Mouse (Mus musculus) kidney, embryonic 14.5 days (tissue): ENCODE data around the gene Adssl1. TPM values are rescaled to one million over a fixed set of nuclear protein-coding genes. Genes with fewer than 3 reads are reported as not detected.

Source experiments
- ATAC-seq: fragments of 200-750 bp; cut with Nextera tagmentation; 2 replicates; pipeline ENCODE4 v1.8.0; 2017; ENCODE audit warnings: moderate number of reproducible peaks, mild to moderate bottlenecking, moderate TSS enrichment, moderate library complexity; ENCODE audit not compliant: low FRiP score, low TSS enrichment
- H3K27ac ChIP-seq: fragments of 300-500 bp; sonication (generic); 2 replicates; pipeline ENCODE4 v1.5.1; 2014; ENCODE audit warnings: low read depth, mild to moderate bottlenecking, low read length, moderate library complexity, mixed read lengths
- H3K27me3 ChIP-seq: fragments of 300-500 bp; sonication (generic); 2 replicates; pipeline ENCODE4 v1.6.1; 2014; ENCODE audit warnings: mild to moderate bottlenecking, low read length; ENCODE audit not compliant: control insufficient read depth, insufficient read depth
- H3K36me3 ChIP-seq: fragments of 300-500 bp; sonication (generic); 2 replicates; pipeline ENCODE4 v1.6.1; 2014; ENCODE audit warnings: low read length, mixed read lengths; ENCODE audit not compliant: control insufficient read depth, insufficient read depth
- H3K4me1 ChIP-seq: fragments of 300-500 bp; sonication (generic); 2 replicates; pipeline ENCODE4 v1.6.1; 2014; ENCODE audit warnings: low read length, mixed read lengths; ENCODE audit not compliant: control insufficient read depth, insufficient read depth
- H3K4me2 ChIP-seq: fragments of 300-500 bp; sonication (generic); replicated peaks from 2 replicates; pipeline ENCODE4 v1.6.1; 2014; ENCODE audit warnings: low read depth, mild to moderate bottlenecking, low read length
- H3K4me3 ChIP-seq: fragments of 300-500 bp; sonication (generic); 2 replicates; pipeline ENCODE4 v1.5.1; 2014; ENCODE audit warnings: mild to moderate bottlenecking, low read length
- H3K9ac ChIP-seq: fragments of 300-500 bp; sonication (generic); 2 replicates; pipeline ENCODE4 v1.6.1; 2014; ENCODE audit warnings: low read depth, mild to moderate bottlenecking, low read length, moderate library complexity
- H3K9me3 ChIP-seq: fragments of 300-500 bp; sonication (generic); 2 replicates; pipeline ENCODE4 v1.6.1; 2016; ENCODE audit warnings: low read length; ENCODE audit not compliant: control insufficient read depth
- WGBS: fragments of 180-500 bp; shearing (Covaris S2); extraction: QIAGEN DNeasy Blood & Tissue Kit; methylation state at CpG from one replicate; pipeline ENCODE4 v1.1.7; 2014; 5-methylcytosine and 5-hydroxymethylcytosine counted together
- polyA plus RNA-seq: library from polyadenylated mRNA; unstranded; fragments of >200 nt; fragmentation: Nextera tagmentation; extraction: Ambion mirVana; gene quantifications from 2 replicates; pipeline ENCODE4 v1.2.1, GENCODE M21; 2014

The Adssl1 gene
- polyA plus RNA-seq, 1 experiment from 2014 or later = 9.3 TPM

GRCm38 (mm10) chr12:112591240-112591639 is 28.6 kb upstream of the Adssl1 start:
- no peak for ATAC-seq
- WGBS = 87% methylated on average over 5 of the region's 5 CpGs
- Histone ChIP-seq H3K4me1 (peaks cover 27% of the 10 kb centered on the region), H3K27me3 (peaks cover 4% of the 10 kb centered on the region), H3K9me3 (no peaks in the 10 kb centered on the region), H3K9ac (no peak overlapping the region), H3K4me3 (no peak overlapping the region), H3K27ac (no peak overlapping the region), H3K4me2 (no peak overlapping the region), H3K36me3 (no peaks in the 10 kb centered on the region)

- H3K4me3 ChIP-seq = no peak overlapping the region
- no peak for ATAC-seq
- no peaks in the 10 kb centered on the region for H3K9me3 ChIP-seq
- peaks cover 27% of the 10 kb centered on the region for H3K4me1 ChIP-seq
- H3K9ac ChIP-seq = no peak overlapping the region
- 86% methylated on average over 3 of the region's 3 CpGs for WGBS
- H3K27ac ChIP-seq = no peak overlapping the region
- H3K36me3 ChIP-seq = no peaks in the 10 kb centered on the region
- H3K4me2 ChIP-seq = no peak overlapping the region
- H3K27me3 ChIP-seq = peaks cover 4% of the 10 kb centered on the region
Measured at GRCm38 (mm10) chr12:112591730-112592129, 28.1 kb upstream of the Adssl1 start.

GRCm38 (mm10) chr12:112592985-112593734 is 26.7 kb upstream of the Adssl1 start:
- Histone ChIP-seq H3K4me2 (no peak overlapping the region), H3K9me3 (no peaks in the 10 kb centered on the region), H3K36me3 (no peaks in the 10 kb centered on the region), H3K27me3 (peaks cover 4% of the 10 kb centered on the region; the same call in 1 of the 2 replicates), H3K4me1 (peaks cover 18% of the 10 kb centered on the region), H3K4me3 (no peak overlapping the region), H3K9ac (no peak overlapping the region), H3K27ac (no peak overlapping the region)
- 68% methylated on average over 21 of the region's 21 CpGs for WGBS
- no peak for ATAC-seq

DNA sequence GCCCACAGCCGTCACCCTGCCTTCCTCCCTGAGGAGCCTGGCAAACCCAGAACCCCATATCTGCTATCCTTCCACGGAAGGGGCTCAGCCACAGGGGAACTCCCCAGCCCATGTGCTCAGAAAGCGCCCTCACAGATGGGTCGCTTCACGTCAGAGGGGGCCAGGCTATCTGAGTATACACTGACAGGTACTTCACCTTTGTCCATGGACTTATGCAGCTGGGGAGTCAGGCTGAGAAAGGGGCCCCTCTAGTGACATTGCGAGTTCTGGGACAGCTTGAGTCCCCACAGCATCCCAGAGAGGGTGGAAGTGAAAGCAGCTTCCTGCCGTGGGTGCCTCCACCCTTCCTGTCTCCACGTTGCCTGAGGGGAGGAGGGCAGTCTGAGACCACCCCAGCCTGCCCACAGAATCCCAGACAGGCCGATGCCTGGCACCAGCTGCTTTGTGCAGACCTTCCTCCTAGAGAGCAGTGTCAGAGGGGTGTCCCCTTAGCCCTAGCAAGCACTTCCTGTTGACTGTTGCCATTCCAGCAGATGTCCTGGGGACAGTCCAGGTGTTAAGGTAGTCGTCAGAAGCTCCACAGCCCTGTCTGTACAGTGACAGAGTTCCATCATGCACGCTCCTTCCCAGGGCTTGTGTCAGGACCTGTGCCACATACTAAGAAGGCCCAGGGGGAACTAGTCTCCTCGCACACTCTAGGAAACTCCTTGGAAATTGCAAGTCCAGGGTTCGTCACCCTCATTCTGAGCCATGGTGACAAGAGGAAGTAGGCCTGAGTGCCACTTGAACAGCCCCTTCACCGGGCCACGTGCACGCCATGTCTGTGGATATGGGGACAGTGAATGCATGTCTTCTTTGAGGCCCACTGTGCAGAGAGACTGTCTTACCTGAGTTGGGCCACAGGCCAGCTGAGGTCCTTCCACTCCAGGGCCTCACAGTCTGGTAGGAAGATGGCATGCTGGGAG is 25.6 kb upstream of the Adssl1 start:
- no peaks in the 10 kb centered on the region for H3K36me3 ChIP-seq
- ATAC-seq = no peak
- H3K9me3 ChIP-seq = no peaks in the 10 kb centered on the region

GRCm38 (mm10) chr12:112594989-112595388 is 24.9 kb upstream of the Adssl1 start:
- Histone ChIP-seq H3K9me3 (no peaks in the 10 kb centered on the region), H3K4me3 (no peak overlapping the region), H3K4me1 (peaks cover 17% of the 10 kb centered on the region), H3K4me2 (no peak overlapping the region), H3K9ac (no peak overlapping the region), H3K27ac (0 out of 2 replicates have a peak overlapping the region, but pooled peaks have one; percentile 1), H3K27me3 (no peaks in the 10 kb centered on the region; the same call in 1 of the 2 replicates), H3K36me3 (no peaks in the 10 kb centered on the region)
- WGBS = 58% methylated on average over 4 of the region's 4 CpGs
- ATAC-seq = no peak

More for the DNA sequence above, 25.6 kb upstream of the Adssl1 start:
- Histone ChIP-seq H3K4me1 (peaks cover 17% of the 10 kb centered on the region), H3K4me2 (no peak overlapping the region), H3K4me3 (no peak overlapping the region), H3K27me3 (no peaks in the 10 kb centered on the region; the same call in 1 of the 2 replicates), H3K27ac (no peak overlapping the region), H3K9ac (no peak overlapping the region; the same call in 1 of the 2 replicates)
- WGBS = 67% methylated on average over 16 of the region's 16 CpGs

GRCm38 (mm10) chr12:112595626-112596025 is 24.2 kb upstream of the Adssl1 start:
- H3K9ac ChIP-seq = no peak overlapping the region
- peak; percentile 6; the same call in 1 of the 2 replicates for ATAC-seq
- H3K27me3 ChIP-seq = no peaks in the 10 kb centered on the region; the same call in 1 of the 2 replicates
- no peaks in the 10 kb centered on the region for H3K9me3 ChIP-seq
- WGBS = 66% methylated on average over 4 of the region's 4 CpGs
- peaks cover 5% of the 10 kb centered on the region; the same call in 1 of the 2 replicates for H3K36me3 ChIP-seq
- H3K4me3 ChIP-seq = no peak overlapping the region
- H3K27ac ChIP-seq = no peak overlapping the region
- H3K4me2 ChIP-seq = no peak overlapping the region
- peaks cover 17% of the 10 kb centered on the region for H3K4me1 ChIP-seq

- Histone ChIP-seq H3K4me3 (no peak overlapping the region), H3K36me3 (peaks cover 5% of the 10 kb centered on the region; the same call in 1 of the 2 replicates), H3K27ac (no peak overlapping the region), H3K9ac (no peak overlapping the region), H3K4me1 (peaks cover 17% of the 10 kb centered on the region), H3K27me3 (no peaks in the 10 kb centered on the region; the same call in 1 of the 2 replicates), H3K4me2 (no peak overlapping the region), H3K9me3 (no peaks in the 10 kb centered on the region)
- no peak for ATAC-seq
- whole genome bisulfite sequencing = 70% methylated on average over 9 of the region's 9 CpGs
Measured at GRCm38 (mm10) chr12:112596454-112596853, 23.4 kb upstream of the Adssl1 start.

GRCm38 (mm10) chr12:112596891-112597500 is 22.8 kb upstream of the Adssl1 start:
- no peak overlapping the region for H3K9ac ChIP-seq

More at GRCm38 (mm10) chr12:112596891-112597500, 22.8 kb upstream of the Adssl1 start:
- no peak for ATAC-seq
- H3K27ac ChIP-seq = no peak overlapping the region
- H3K27me3 ChIP-seq = no peaks in the 10 kb centered on the region; the same call in 1 of the 2 replicates
- no peaks in the 10 kb centered on the region for H3K9me3 ChIP-seq
- H3K36me3 ChIP-seq = peaks cover 5% of the 10 kb centered on the region; the same call in 1 of the 2 replicates
- WGBS = 75% methylated on average over 14 of the region's 14 CpGs
- peaks cover 17% of the 10 kb centered on the region for H3K4me1 ChIP-seq
- no peak overlapping the region for H3K4me2 ChIP-seq
- H3K4me3 ChIP-seq = no peak overlapping the region
